Mouse (Mus musculus) macrophage (primary cell): ENCODE results near the gene Spaca3. TPM values are rescaled to one million over a fixed set of nuclear protein-coding genes. Genes with fewer than 3 reads are reported as not detected.

Source experiments
- H3K27ac ChIP-seq: fragments of 350-480 bp; formaldehyde crosslinking; 2 replicates; pipeline ENCODE4 v1.9.0; 2021
- H3K36me3 ChIP-seq: fragments of 350-480 bp; formaldehyde crosslinking; 2 replicates; pipeline ENCODE4 v1.9.0; 2021; ENCODE audit errors: inconsistent target
- H3K4me3 ChIP-seq: fragments of 350-480 bp; formaldehyde crosslinking; 2 replicates; pipeline ENCODE4 v1.9.0; 2021; ENCODE audit errors: inconsistent target
- H3K79me2 ChIP-seq: fragments of 350-480 bp; formaldehyde crosslinking; 2 replicates; pipeline ENCODE4 v1.9.0; 2021; ENCODE audit errors: inconsistent target
- WGBS: methylation state at CpG from one replicate; pipeline ENCODE4 v1.1.7; 2026; ENCODE audit warnings: inconsistent platforms; ENCODE audit not compliant: missing documents; 5-methylcytosine and 5-hydroxymethylcytosine counted together
- polyA plus RNA-seq: library from polyadenylated mRNA; stranded (reverse); fragments of 250-400 nt; gene quantifications from 3 replicates; pipeline ENCODE4 v1.2.4, GENCODE M21; 2018; ENCODE audit warnings: inconsistent platforms

The Spaca3 gene
- polyA plus RNA-seq, 1 experiment from 2014 or later = not detected

DNA sequence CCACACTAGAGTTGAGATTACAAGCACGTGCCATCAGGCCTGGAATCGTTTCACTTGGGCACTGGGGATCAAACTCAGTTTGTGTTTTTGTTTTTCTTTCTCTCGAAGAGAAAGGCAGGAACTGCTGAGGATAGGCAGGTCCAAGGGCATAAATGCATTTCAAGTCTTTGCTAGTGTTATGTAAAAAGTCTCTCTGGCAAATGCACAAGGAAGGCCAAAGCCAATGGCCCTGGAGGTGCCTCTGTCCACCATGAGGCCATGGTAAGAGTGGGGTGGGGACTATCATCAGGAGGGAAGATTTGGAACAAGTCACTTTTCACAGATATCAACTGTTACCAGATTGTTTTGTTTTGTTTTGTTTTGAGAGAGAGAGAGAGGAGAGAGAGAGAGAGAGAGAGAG is 12.1 kb upstream of the Spaca3 start:
- Histone ChIP-seq H3K79me2 (no peaks in the 10 kb centered on the region), H3K4me3 (no peak overlapping the region), H3K27ac (no peak overlapping the region), H3K36me3 (no peaks in the 10 kb centered on the region)
- WGBS = 64% methylated on average over 3 of the region's 3 CpGs

- H3K36me3 ChIP-seq = no peaks in the 10 kb centered on the region
- H3K4me3 ChIP-seq = no peak overlapping the region
- no peaks in the 10 kb centered on the region for H3K79me2 ChIP-seq
- H3K27ac ChIP-seq = no peak overlapping the region
- WGBS = 88% methylated on average over 5 of the region's 5 CpGs
These were observed 10.0 kb upstream of the Spaca3 start for GRCm38 (mm10) chr11:80848131-80848530.

DNA sequence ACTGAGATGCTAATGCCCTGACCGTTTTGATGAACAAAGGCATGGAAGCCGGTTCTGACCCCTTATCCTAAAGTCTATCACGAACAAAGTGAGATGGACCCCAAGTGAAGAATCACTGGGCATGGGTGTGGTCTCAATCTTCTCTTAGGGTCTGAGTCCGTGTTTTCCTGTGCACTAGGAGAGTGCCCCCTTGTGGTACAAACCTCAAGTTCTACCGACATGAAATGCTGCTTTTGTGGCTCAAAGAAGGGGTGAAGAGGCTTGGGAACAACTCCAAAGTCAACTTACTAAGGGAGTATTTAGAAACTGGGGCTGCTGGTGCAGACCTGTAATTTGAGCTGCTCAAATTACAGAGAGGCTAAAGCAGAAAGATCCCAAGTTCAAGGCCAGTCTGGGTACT is 6.3 kb upstream of the Spaca3 start:
- no peak overlapping the region for H3K4me3 ChIP-seq
- 38% methylated on average over 5 of the region's 5 CpGs for WGBS
- H3K27ac ChIP-seq = no peak overlapping the region
- no peaks in the 10 kb centered on the region for H3K79me2 ChIP-seq
- H3K36me3 ChIP-seq = no peaks in the 10 kb centered on the region

- no peaks in the 10 kb centered on the region for H3K79me2 ChIP-seq
- H3K36me3 ChIP-seq = no peaks in the 10 kb centered on the region
- no peak overlapping the region for H3K27ac ChIP-seq
- H3K4me3 ChIP-seq = no peak overlapping the region
- 89% methylated on average over 3 of the region's 3 CpGs for WGBS
These were observed 5.2 kb upstream of the Spaca3 start for GRCm38 (mm10) chr11:80853014-80853413.

- WGBS = 89% methylated on average over 11 of the region's 11 CpGs
- Histone ChIP-seq H3K4me3 (no peak overlapping the region), H3K27ac (no peak overlapping the region)
These were observed 3.7 kb upstream of the Spaca3 start for GRCm38 (mm10) chr11:80854430-80854829.

DNA sequence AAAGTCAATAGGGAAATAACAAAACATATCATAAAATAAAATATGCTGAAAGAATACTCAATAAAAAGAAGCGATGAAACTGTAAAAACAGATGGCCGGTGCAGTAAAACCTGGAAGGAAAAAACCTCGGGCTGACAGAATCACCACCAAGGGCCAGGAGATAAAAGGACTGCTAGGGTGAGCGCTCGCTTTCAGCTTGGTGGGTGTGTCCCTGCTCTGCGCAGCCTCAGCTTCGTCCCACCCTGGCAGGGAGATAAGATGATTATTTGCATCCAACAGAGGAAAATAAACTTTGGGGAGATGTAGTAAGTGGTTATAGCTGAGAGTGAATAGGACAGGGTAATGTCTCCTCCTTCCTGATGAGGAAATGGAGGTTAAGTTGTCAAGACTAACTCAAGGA is 3.3 kb upstream of the Spaca3 start:
- 88% methylated on average over 7 of the region's 7 CpGs for WGBS
- no peak overlapping the region for H3K4me3 ChIP-seq
- H3K36me3 ChIP-seq = no peaks in the 10 kb centered on the region
- no peaks in the 10 kb centered on the region for H3K79me2 ChIP-seq
- H3K27ac ChIP-seq = no peak overlapping the region

More at GRCm38 (mm10) chr11:80854430-80854829, 3.7 kb upstream of the Spaca3 start:
- H3K36me3 ChIP-seq = no peaks in the 10 kb centered on the region
- no peaks in the 10 kb centered on the region for H3K79me2 ChIP-seq

GRCm38 (mm10) chr11:80856827-80857226 is 1.3 kb upstream of the Spaca3 start:
- no peak overlapping the region for H3K4me3 ChIP-seq
- 87% methylated on average over 2 of the region's 2 CpGs for WGBS
- no peak overlapping the region for H3K27ac ChIP-seq
- H3K36me3 ChIP-seq = no peaks in the 10 kb centered on the region
- H3K79me2 ChIP-seq = no peaks in the 10 kb centered on the region

DNA sequence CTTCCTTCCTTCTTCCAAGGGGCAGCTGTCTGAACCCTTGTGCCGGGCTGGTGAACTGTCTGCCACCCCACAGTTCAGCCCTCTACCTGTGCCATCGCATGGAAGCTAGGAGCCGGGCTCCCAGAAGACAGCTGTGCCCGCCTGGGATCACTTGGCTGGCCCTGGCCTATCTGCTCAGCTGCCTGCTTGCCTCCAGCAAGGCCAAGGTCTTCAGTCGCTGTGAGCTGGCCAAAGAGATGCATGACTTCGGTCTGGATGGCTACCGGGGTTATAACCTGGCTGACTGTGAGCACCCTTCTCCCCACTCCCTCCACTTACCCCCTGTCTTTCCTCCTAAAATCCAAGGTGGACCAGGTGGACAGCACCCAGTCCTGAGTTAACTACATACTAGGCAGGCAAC is 4.8 kb downstream of the Spaca3 start:
- no peak overlapping the region for H3K4me3 ChIP-seq
- no peak overlapping the region for H3K27ac ChIP-seq
- no peaks in the 10 kb centered on the region for H3K79me2 ChIP-seq
- 86% methylated on average over 7 of the region's 7 CpGs for WGBS
- no peaks in the 10 kb centered on the region for H3K36me3 ChIP-seq

- 92% methylated on average over 1 of the region's 1 CpGs for WGBS
- Histone ChIP-seq H3K27ac (no peak overlapping the region), H3K36me3 (no peaks in the 10 kb centered on the region), H3K4me3 (no peak overlapping the region), H3K79me2 (no peaks in the 10 kb centered on the region)
These were observed 9.9 kb downstream of the Spaca3 start for GRCm38 (mm10) chr11:80868039-80868438.

GRCm38 (mm10) chr11:80872509-80873474 is 14.6 kb downstream of the Spaca3 start:
- H3K79me2 ChIP-seq = no peaks in the 10 kb centered on the region
- no peak overlapping the region for H3K27ac ChIP-seq
- WGBS = 63% methylated on average over 17 of the region's 17 CpGs
- H3K4me3 ChIP-seq = no peak overlapping the region
- H3K36me3 ChIP-seq = no peaks in the 10 kb centered on the region

- 87% methylated on average over 11 of the region's 11 CpGs for WGBS
- Histone ChIP-seq H3K27ac (no peak overlapping the region), H3K36me3 (no peaks in the 10 kb centered on the region), H3K79me2 (no peaks in the 10 kb centered on the region), H3K4me3 (no peak overlapping the region)
These were observed 19.0 kb downstream of the Spaca3 start for GRCm38 (mm10) chr11:80877131-80877651.

GRCm38 (mm10) chr11:80878026-80878425 is 19.9 kb downstream of the Spaca3 start:
- Histone ChIP-seq H3K79me2 (no peaks in the 10 kb centered on the region), H3K27ac (no peak overlapping the region), H3K36me3 (no peaks in the 10 kb centered on the region), H3K4me3 (no peak overlapping the region)
- 93% methylated on average over 2 of the region's 2 CpGs for WGBS

GRCm38 (mm10) chr11:80882229-80882810 is 24.2 kb downstream of the Spaca3 start:
- 87% methylated on average over 7 of the region's 7 CpGs for whole genome bisulfite sequencing
- Histone ChIP-seq H3K27ac (no peak overlapping the region), H3K4me3 (no peak overlapping the region), H3K79me2 (no peaks in the 10 kb centered on the region), H3K36me3 (no peaks in the 10 kb centered on the region)

DNA sequence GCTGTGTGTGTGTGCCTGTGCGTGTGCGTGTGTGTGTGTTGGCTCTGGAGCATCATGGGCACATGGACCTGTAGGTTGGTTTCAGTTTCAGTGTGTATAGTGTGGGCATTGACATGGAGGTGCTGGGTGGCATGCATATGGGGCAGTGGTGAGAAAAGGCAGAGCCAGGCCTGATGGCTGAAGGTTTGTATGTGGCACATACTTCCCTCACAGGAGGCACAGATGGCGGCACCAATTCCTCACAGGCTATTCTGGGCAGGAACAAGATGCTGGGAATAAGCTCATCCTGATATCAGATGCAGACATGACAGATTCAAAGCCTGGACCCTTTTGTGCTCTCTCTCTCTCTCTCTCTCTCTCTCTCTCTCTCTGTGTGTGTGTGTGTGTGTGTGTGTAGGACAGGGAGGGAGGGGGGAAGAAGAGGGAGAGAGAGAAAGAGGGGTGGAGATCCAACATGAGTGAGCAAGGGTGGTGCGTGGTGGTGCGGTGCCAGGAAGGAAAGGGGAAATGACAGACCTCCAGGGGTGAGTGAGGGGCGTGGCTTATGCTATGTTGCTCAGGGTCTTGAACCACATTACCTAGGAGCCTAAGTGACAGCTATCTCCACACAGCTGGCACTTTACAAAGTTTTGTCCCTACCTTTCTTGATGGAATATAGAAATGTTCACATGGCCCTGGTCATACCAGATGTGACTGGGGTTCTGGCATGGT is 26.5 kb downstream of the Spaca3 start:
- Histone ChIP-seq H3K79me2 (no peaks in the 10 kb centered on the region), H3K27ac (no peak overlapping the region), H3K36me3 (no peaks in the 10 kb centered on the region), H3K4me3 (no peak overlapping the region)
- 50% methylated on average over 6 of the region's 6 CpGs for WGBS
